Mouse (Mus musculus) heart, embryonic 14.5 days (tissue): ENCODE results near the gene Dnajc6. TPM values are rescaled to one million over a fixed set of nuclear protein-coding genes. Genes with fewer than 3 reads are reported as not detected.

ENCODE experiments used
- ATAC-seq: fragments of 200-750 bp; cut with Nextera tagmentation; 2 replicates; pipeline ENCODE4 v1.8.0; 2017; ENCODE audit warnings: low read depth, moderate TSS enrichment; ENCODE audit not compliant: insufficient number of reproducible peaks, insufficient read depth, low FRiP score
- H3K27ac ChIP-seq, 2 experiments: fragments of 200-500 bp in 1 of 2; fragments of 300-500 bp in 1 of 2; sonication (generic) in 1 of 2; replicated peaks in 1 of 2; 2 replicates each; pipeline ENCODE4 v1.5.1; 2012 to 2014; ENCODE audit warnings: low read depth in 2 of 2, low read length in 2 of 2, control low read depth in 1 of 2, mild to moderate bottlenecking in 1 of 2, mixed read lengths in 1 of 2; ENCODE audit not compliant: control insufficient read depth in 1 of 2, insufficient read depth in 1 of 2
- H3K27me3 ChIP-seq: fragments of 300-500 bp; sonication (generic); 2 replicates; pipeline ENCODE4 v1.6.1; 2014; ENCODE audit warnings: mild to moderate bottlenecking, low read length, control low read depth; ENCODE audit not compliant: control insufficient read depth, insufficient read depth
- H3K36me3 ChIP-seq: fragments of 300-500 bp; sonication (generic); 2 replicates; pipeline ENCODE4 v1.6.1; 2014; ENCODE audit warnings: mild to moderate bottlenecking, control low read depth, low read length, mixed read lengths; ENCODE audit not compliant: control insufficient read depth, insufficient read depth
- H3K4me1 ChIP-seq, 2 experiments: fragments of 200-500 bp in 1 of 2; fragments of 300-500 bp in 1 of 2; sonication (generic) in 1 of 2; 2 replicates each; pipeline ENCODE4 v1.6.1; 2012 to 2014; ENCODE audit warnings: low read length in 2 of 2, control low read depth in 1 of 2, mixed read lengths in 1 of 2; ENCODE audit not compliant: control insufficient read depth in 2 of 2, insufficient read depth in 2 of 2
- H3K4me2 ChIP-seq: fragments of 300-500 bp; sonication (generic); 2 replicates; pipeline ENCODE4 v1.6.1; 2014; ENCODE audit warnings: mild to moderate bottlenecking, low read length
- H3K4me3 ChIP-seq, 2 experiments: fragments of 200-500 bp in 1 of 2; fragments of 300-500 bp in 1 of 2; sonication (generic) in 1 of 2; 2 replicates each; pipeline ENCODE4 v1.5.1; 2012 to 2014; ENCODE audit warnings: low read length in 2 of 2, mild to moderate bottlenecking in 2 of 2, control low read depth in 1 of 2, low read depth in 1 of 2, moderate library complexity in 1 of 2; ENCODE audit not compliant: control insufficient read depth in 1 of 2, insufficient read depth in 1 of 2
- H3K9ac ChIP-seq: fragments of 300-500 bp; sonication (generic); 2 replicates; pipeline ENCODE4 v1.6.1; 2014; ENCODE audit warnings: mild to moderate bottlenecking, low read length
- H3K9me3 ChIP-seq: fragments of 300-500 bp; sonication (generic); 2 replicates; pipeline ENCODE4 v1.6.1; 2016; ENCODE audit warnings: low read length, control low read depth; ENCODE audit not compliant: control insufficient read depth
- WGBS: fragments of 180-500 bp; shearing (Covaris S2); extraction: QIAGEN DNeasy Blood & Tissue Kit; methylation state at CpG from one replicate; pipeline ENCODE4 v1.1.7; 2014; 5-methylcytosine and 5-hydroxymethylcytosine counted together
- polyA plus RNA-seq: library from polyadenylated mRNA; unstranded; fragments of >200 nt; fragmentation: Nextera tagmentation; extraction: Ambion mirVana; gene quantifications from 2 replicates; pipeline ENCODE4 v1.2.1, GENCODE M21; 2014

Gene Dnajc6
- polyA plus RNA-seq, 1 experiment from 2014 or later, result 0.70 TPM

GRCm38 (mm10) chr4:101640631-101641030, 144.2 kb downstream of the Dnajc6 start:
- Histone ChIP-seq H3K4me3 (no peak overlapping the region), H3K9me3 (no peaks in the 10 kb centered on the region), H3K9ac (no peak overlapping the region), H3K27me3 (no peaks in the 10 kb centered on the region), H3K4me2 (no peak overlapping the region), H3K27ac (no peak overlapping the region), H3K36me3 (no peaks in the 10 kb centered on the region), H3K4me1 (no peaks in the 10 kb centered on the region)
- no peak for ATAC-seq
- 66% methylated on average over 5 of the region's 5 CpGs for WGBS

DNA sequence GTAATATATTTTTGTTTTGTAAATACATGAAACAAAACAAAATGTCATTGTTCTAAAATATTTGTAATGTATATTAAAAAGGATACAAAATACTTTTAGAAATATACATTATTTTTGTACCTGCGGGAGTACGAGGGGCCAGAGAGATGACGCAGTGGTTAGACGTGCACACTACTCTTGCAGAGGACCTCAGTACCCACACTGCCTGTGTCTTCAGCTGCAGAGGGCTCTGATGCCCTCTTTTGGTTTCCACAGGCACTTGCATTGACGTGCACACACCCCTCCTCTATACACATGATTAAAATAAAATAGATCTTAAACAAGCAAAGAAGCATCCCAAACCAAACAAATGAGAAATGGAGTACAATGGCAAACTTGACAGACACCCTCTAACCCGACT, 146.3 kb downstream of the Dnajc6 start:
- Histone ChIP-seq H3K9ac (no peak overlapping the region), H3K36me3 (no peaks in the 10 kb centered on the region), H3K4me3 (no peak overlapping the region), H3K27me3 (no peaks in the 10 kb centered on the region), H3K27ac (no peak overlapping the region), H3K9me3 (no peaks in the 10 kb centered on the region), H3K4me2 (no peak overlapping the region), H3K4me1 (peaks cover 0 to 3% of the 10 kb centered on the region in 2 experiments; a peak in 1 of 4 replicates)
- ATAC-seq, result no peak
- WGBS, result 77% methylated on average over 6 of the region's 6 CpGs

DNA sequence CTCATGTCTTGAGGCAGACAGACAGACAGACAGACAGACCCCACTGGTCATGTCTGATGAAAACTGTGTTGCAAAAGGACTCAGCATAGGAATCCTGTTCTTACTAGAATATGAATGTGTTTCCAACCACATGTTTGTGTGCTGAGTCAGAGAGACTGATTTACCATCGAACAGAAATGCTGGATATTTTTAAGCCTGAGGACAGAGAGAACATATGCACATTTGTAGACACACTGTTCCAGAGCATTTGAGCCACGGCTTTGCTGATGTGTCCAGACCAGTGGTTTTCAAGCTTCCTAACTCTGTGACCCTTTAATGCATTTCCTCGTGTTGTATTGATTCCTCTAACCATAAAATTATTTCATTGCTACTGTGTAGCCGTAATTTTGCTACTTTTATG, 146.8 kb downstream of the Dnajc6 start:
- H3K4me3 ChIP-seq, result no peak overlapping the region
- H3K27me3 ChIP-seq, result no peaks in the 10 kb centered on the region
- no peak overlapping the region for H3K4me2 ChIP-seq
- ATAC-seq, result no peak
- H3K9ac ChIP-seq, result no peak overlapping the region
- no peaks in the 10 kb centered on the region for H3K9me3 ChIP-seq
- H3K4me1 ChIP-seq, result peaks cover 0 to 3% of the 10 kb centered on the region in 2 experiments; a peak in 1 of 4 replicates
- WGBS, result 58% methylated on average over 4 of the region's 4 CpGs
- no peaks in the 10 kb centered on the region for H3K36me3 ChIP-seq
- H3K27ac ChIP-seq, result no peak overlapping the region

GRCm38 (mm10) chr4:101646857-101647195, 150.4 kb downstream of the Dnajc6 start:
- H3K4me2 ChIP-seq, result peak overlapping the region; percentile 74
- WGBS, result 0% methylated on average over 8 of the region's 8 CpGs
- H3K4me3 ChIP-seq, result peak overlapping the region; percentile 73 to 90
- H3K9ac ChIP-seq, result peak overlapping the region; percentile 69
- peaks cover 2 to 7% of the 10 kb centered on the region in 2 experiments; a peak in 3 of 4 replicates for H3K4me1 ChIP-seq
- H3K36me3 ChIP-seq, result no peaks in the 10 kb centered on the region
- 0 out of 2 replicates have a peak, but pooled peaks have one; percentile 6 for ATAC-seq
- H3K27ac ChIP-seq, result peak overlapping the region; percentile 79 to 89
- no peaks in the 10 kb centered on the region for H3K9me3 ChIP-seq
- no peaks in the 10 kb centered on the region for H3K27me3 ChIP-seq

GRCm38 (mm10) chr4:101647196-101647905, 150.9 kb downstream of the Dnajc6 start, which contains the start of gene Leprot:
Gene Leprot (plus strand): TSS chr4:101647718.
- Histone ChIP-seq H3K4me2 (peak within 1 kb of the TSS; percentile 82), H3K9ac (peak within 1 kb of the TSS; percentile 97), H3K36me3 (no peaks in the 10 kb centered on the region), H3K4me1 (peaks cover 2 to 7% of the 10 kb centered on the region in 2 experiments; a peak in 3 of 4 replicates), H3K4me3 (peak within 1 kb of the TSS; percentile 83 to 90), H3K9me3 (no peaks in the 10 kb centered on the region), H3K27me3 (no peaks in the 10 kb centered on the region), H3K27ac (peak within 1 kb of the TSS; percentile 89 to 96)
- ATAC-seq, result peak; percentile 97
- WGBS, result 0% methylated on average over 39 of the region's 39 CpGs

DNA sequence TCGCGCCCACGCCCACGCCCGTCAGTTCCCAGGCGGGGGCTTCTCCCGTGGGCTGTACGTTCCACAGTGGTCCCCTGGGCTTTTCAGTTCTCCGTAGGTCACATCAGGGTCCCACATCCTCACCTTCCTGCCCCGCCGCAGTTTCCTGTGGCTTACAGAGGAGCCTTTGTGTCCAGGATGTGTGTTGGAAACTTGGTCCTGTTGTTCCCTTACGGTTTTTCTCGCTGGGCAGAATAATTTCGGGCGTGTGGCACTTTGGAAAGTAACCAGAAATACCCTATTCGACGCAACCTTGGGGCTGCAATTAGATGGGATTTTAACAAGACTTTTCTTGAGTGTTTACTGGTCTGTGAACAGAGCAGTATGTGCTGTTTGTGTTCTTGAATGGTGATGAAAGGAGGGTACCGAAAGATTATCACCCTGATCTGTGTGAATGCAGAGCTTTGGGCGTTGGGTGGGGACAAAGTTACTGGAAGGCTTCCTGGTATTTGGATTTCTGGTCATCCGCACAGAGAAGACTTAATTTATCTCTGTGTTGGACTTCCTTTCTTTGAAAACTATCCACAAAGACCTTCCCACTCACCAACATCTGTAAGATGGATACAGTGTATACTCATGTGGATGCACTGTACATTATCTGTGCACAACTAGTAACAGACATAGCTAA, 151.7 kb downstream of the Dnajc6 start:
- Histone ChIP-seq H3K9me3 (no peaks in the 10 kb centered on the region), H3K27me3 (no peaks in the 10 kb centered on the region), H3K4me3 (peak overlapping the region; percentile 83 to 90), H3K4me1 (peaks cover 2 to 7% of the 10 kb centered on the region in 2 experiments; a peak in 3 of 4 replicates), H3K4me2 (peak overlapping the region; percentile 82), H3K36me3 (0 out of 2 replicates have a peak, but pooled peaks cover 4% of the 10 kb centered on the region), H3K9ac (peak overlapping the region; percentile 97), H3K27ac (peak overlapping the region; percentile 86 to 96)
- WGBS, result 1% methylated on average over 20 of the region's 20 CpGs
- peak; percentile 11; the same call in 1 of the 2 replicates for ATAC-seq

DNA sequence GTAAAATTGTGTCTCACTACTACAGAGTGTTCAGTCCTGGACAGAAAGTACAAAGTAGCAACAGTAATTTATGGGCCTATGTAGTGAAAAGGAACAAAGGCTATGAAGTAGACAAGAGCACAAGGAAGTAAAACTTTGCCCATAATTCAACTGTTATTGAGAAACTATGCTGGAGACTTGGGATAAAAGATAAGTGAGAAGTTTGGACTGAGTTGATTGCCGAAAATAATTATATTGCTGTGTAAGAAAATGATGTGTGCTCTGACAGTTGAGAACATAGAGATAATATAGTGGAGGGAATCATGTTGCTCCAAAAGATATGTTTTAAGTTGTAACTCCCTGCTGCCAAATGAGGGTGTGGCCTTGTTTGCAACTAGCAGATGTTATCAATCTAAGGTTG, 152.3 kb downstream of the Dnajc6 start:
- H3K4me3 ChIP-seq, result peak overlapping the region in 1 of 2 experiments; percentile 90; a peak in 1 of 4 replicates
- WGBS, result 78% methylated on average over 1 of the region's 1 CpGs
- peaks cover 2 to 7% of the 10 kb centered on the region in 2 experiments; a peak in 3 of 4 replicates for H3K4me1 ChIP-seq
- no peaks in the 10 kb centered on the region for H3K27me3 ChIP-seq
- H3K9me3 ChIP-seq, result no peaks in the 10 kb centered on the region
- 0 out of 2 replicates have a peak, but pooled peaks cover 4% of the 10 kb centered on the region for H3K36me3 ChIP-seq
- peak overlapping the region; percentile 82 for H3K4me2 ChIP-seq
- H3K27ac ChIP-seq, result peak overlapping the region in 1 of 2 experiments; percentile 96; a peak in 2 of 4 replicates
- peak overlapping the region; percentile 97; the same call in 1 of the 2 replicates for H3K9ac ChIP-seq
- ATAC-seq, result no peak
